Comparison of ENCODE assay signal across 8 mouse cellular contexts in genomic region chr8:47974138-47974962, GRCm38 (mm10). TPM values are rescaled to one million over a fixed set of nuclear protein-coding genes. Genes with fewer than 3 reads are reported as not detected.
DNase-seq lines count a peak whose midpoint lies in the region; ATAC-seq lines count a peak whose summit lies in the region.

No protein-coding gene starts in this region.

- DNase-seq in NIH3T3 (ENCODE audit: low read depth), result peak; percentile 75
- peak; percentile 64 for DNase-seq in gastrocnemius, postnatal 25 days
- DNase-seq in intestine, embryonic 14.5 days (ENCODE audit: low spot score), result peak; percentile 65
- no peak for DNase-seq in right cerebral cortex, postnatal 36 days (ENCODE audit: low spot score in 2 of 2)
- no peak for DNase-seq in frontal cortex, postnatal 10 days (ENCODE audit: low spot score in 2 of 2)

- H3K9me3 ChIP-seq in intestine, embryonic 14.5 days (ENCODE audit: control insufficient read depth, low read length), result no peaks in the 10 kb centered on the region
- H3K9me3 ChIP-seq in liver, embryonic 16.5 days (replicated peaks; ENCODE audit: control insufficient read depth, low read length), result no peaks in the 10 kb centered on the region
- H3K9me3 ChIP-seq in neural tube, embryonic 14.5 days (ENCODE audit: control insufficient read depth, low read length), result no peaks in the 10 kb centered on the region

- no peaks in the 10 kb centered on the region for H3K36me3 ChIP-seq in intestine, embryonic 14.5 days (ENCODE audit: control insufficient read depth, insufficient read depth, low read length)
- no peaks in the 10 kb centered on the region for H3K36me3 ChIP-seq in liver, embryonic 16.5 days (ENCODE audit: control insufficient read depth, insufficient read depth)
- H3K36me3 ChIP-seq in neural tube, embryonic 14.5 days (ENCODE audit: control insufficient read depth, insufficient read depth, low read length), result no peaks in the 10 kb centered on the region

- WGBS in intestine, embryonic 14.5 days, result 30% methylated on average over 20 of the region's 20 CpGs
- WGBS in liver, embryonic 16.5 days (ENCODE audit: insufficient replicate concordance), result 41% methylated on average over 20 of the region's 20 CpGs
- 14% methylated on average over 20 of the region's 20 CpGs for WGBS in neural tube, embryonic 14.5 days

- peak; percentile 82 for ATAC-seq in common myeloid progenitor, adult 5-6 weeks (replicated peaks; ENCODE audit: low read depth, poor library complexity, severe bottlenecking)
- ATAC-seq in intestine, embryonic 14.5 days (replicated peaks; ENCODE audit: low FRiP score, low TSS enrichment, low read depth), result peak; percentile 68; the same call in 1 of the 2 replicates
- ATAC-seq in liver, embryonic 16.5 days (ENCODE audit: low read depth), result 0 out of 2 replicates have a peak, but pooled peaks have one; percentile 39
- ATAC-seq in neural tube, embryonic 14.5 days (ENCODE audit: low read depth), result peak; percentile 69

- no peaks in the 10 kb centered on the region for H3K27me3 ChIP-seq in intestine, embryonic 14.5 days (replicated peaks; ENCODE audit: control insufficient read depth, insufficient read depth, low read length)
- H3K27me3 ChIP-seq in liver, embryonic 16.5 days (ENCODE audit: control insufficient read depth, insufficient read depth, low read depth, low read length), result no peaks in the 10 kb centered on the region
- no peaks in the 10 kb centered on the region for H3K27me3 ChIP-seq in neural tube, embryonic 14.5 days (ENCODE audit: control insufficient read depth, insufficient read depth, low read length)

- peak overlapping the region; percentile 25 for H3K4me3 ChIP-seq in intestine, embryonic 14.5 days (ENCODE audit: low read depth, low read length)
- H3K4me3 ChIP-seq in liver, embryonic 16.5 days (ENCODE audit: low read depth, low read length), result peak overlapping the region; percentile 22
- H3K4me3 ChIP-seq in neural tube, embryonic 14.5 days (ENCODE audit: low read depth, low read length), result peak overlapping the region; percentile 23

- no peak overlapping the region for H3K27ac ChIP-seq in intestine, embryonic 14.5 days (ENCODE audit: low read depth)
- no peak overlapping the region for H3K27ac ChIP-seq in liver, embryonic 16.5 days (ENCODE audit: low read length)
- H3K27ac ChIP-seq in neural tube, embryonic 14.5 days (ENCODE audit: low read depth, low read length), result peak overlapping the region; percentile 34; the same call in 1 of the 2 replicates

- H3K9ac ChIP-seq in intestine, embryonic 14.5 days (ENCODE audit: low read length), result no peak overlapping the region
- no peak overlapping the region for H3K9ac ChIP-seq in liver, embryonic 16.5 days (ENCODE audit: low read depth, low read length)
- peak overlapping the region; percentile 28; the same call in 1 of the 2 replicates for H3K9ac ChIP-seq in neural tube, embryonic 14.5 days (replicated peaks; ENCODE audit: low read depth, low read length)

- H3K4me2 ChIP-seq in intestine, embryonic 14.5 days (ENCODE audit: low read length), result peak overlapping the region; percentile 52
- peak overlapping the region; percentile 48 for H3K4me2 ChIP-seq in liver, embryonic 16.5 days (ENCODE audit: low read depth, low read length)
- H3K4me2 ChIP-seq in neural tube, embryonic 14.5 days (ENCODE audit: low read depth, low read length), result peak overlapping the region; percentile 55

- peaks cover 10% of the 10 kb centered on the region for H3K4me1 ChIP-seq in intestine, embryonic 14.5 days (replicated peaks; ENCODE audit: control insufficient read depth, insufficient read depth, low read length)
- no peaks in the 10 kb centered on the region; the same call in 1 of the 2 replicates for H3K4me1 ChIP-seq in liver, embryonic 16.5 days (ENCODE audit: control insufficient read depth, low read depth, low read length)
- H3K4me1 ChIP-seq in neural tube, embryonic 14.5 days (ENCODE audit: control insufficient read depth, insufficient read depth, low read length), result peaks cover 9% of the 10 kb centered on the region

RNA-seq across cellular contexts. Expression of gene Wwc2, which starts 16.4 kb away (rescaled TPM):
- total RNA-seq in common myeloid progenitor, adult 5-6 weeks (2017), result 6.4 and 8.9 TPM in 2 replicates
- 1 to 10 TPM; 7.2 to 7.5 TPM for total RNA-seq in gastrocnemius, postnatal 25 days (2021)
- polyA plus RNA-seq in intestine, embryonic 14.5 days (2014; fragmentation: Nextera tagmentation; extraction: Ambion mirVana), result 10.4 and 10.6 TPM in 2 replicates
- polyA plus RNA-seq in liver, embryonic 16.5 days (2015; fragmentation: Nextera tagmentation; extraction: Ambion mirVana), result 1.2 TPM in 2 replicates
- 5.6 and 6.9 TPM in 2 replicates for polyA plus RNA-seq in neural tube, embryonic 14.5 days (2014; fragmentation: Nextera tagmentation; extraction: Ambion mirVana)

Comparison
In these comparisons a context has a peak if more than half of its experiments do, and no peak if none do; other contexts are left out.
1. DNase-seq: peak in NIH3T3 (single experiment), gastrocnemius, postnatal 25 days (single experiment) and intestine, embryonic 14.5 days (single experiment); none in right cerebral cortex, postnatal 36 days (0 of 2) and frontal cortex, postnatal 10 days (0 of 2).
2. Peak in every context shown above with its lines, with median percentiles within 50 percentile points of each other: ATAC-seq, H3K4me2 ChIP-seq and H3K4me3 ChIP-seq.